Mouse (Mus musculus) heart, embryonic 16.5 days (tissue): ENCODE measurements around the gene Lrrc7. TPM values are rescaled to one million over a fixed set of nuclear protein-coding genes. Genes with fewer than 3 reads are reported as not detected.

Source experiments
- ATAC-seq: fragments of 200-750 bp; cut with Nextera tagmentation; replicated peaks from 2 replicates; pipeline ENCODE4 v1.8.0; 2017; ENCODE audit warnings: moderate number of reproducible peaks; ENCODE audit not compliant: insufficient read depth, low FRiP score; ENCODE audit errors: extremely low read depth
- H3K27ac ChIP-seq: fragments of 300-500 bp; sonication (generic); 2 replicates; pipeline ENCODE4 v1.5.1; 2014; ENCODE audit warnings: mild to moderate bottlenecking, low read length, control low read depth, moderate library complexity
- H3K27me3 ChIP-seq: fragments of 300-500 bp; sonication (generic); 2 replicates; pipeline ENCODE4 v1.6.1; 2014; ENCODE audit warnings: low read length, mixed read lengths; ENCODE audit not compliant: control insufficient read depth, insufficient read depth
- H3K36me3 ChIP-seq: fragments of 300-500 bp; sonication (generic); 2 replicates; pipeline ENCODE4 v1.6.1; 2014; ENCODE audit not compliant: control insufficient read depth, insufficient read depth
- H3K4me1 ChIP-seq: fragments of 300-500 bp; sonication (generic); 2 replicates; pipeline ENCODE4 v1.6.1; 2014; ENCODE audit warnings: low read length, mixed read lengths; ENCODE audit not compliant: control insufficient read depth, insufficient read depth
- H3K4me2 ChIP-seq: fragments of 300-500 bp; sonication (generic); 2 replicates; pipeline ENCODE4 v1.6.1; 2014; ENCODE audit warnings: low read depth, mild to moderate bottlenecking, control low read depth, low read length
- H3K4me3 ChIP-seq: fragments of 300-500 bp; sonication (generic); 2 replicates; pipeline ENCODE4 v1.5.1; 2014; ENCODE audit warnings: mild to moderate bottlenecking, control low read depth, low read length
- H3K9ac ChIP-seq: fragments of 300-500 bp; sonication (generic); 2 replicates; pipeline ENCODE4 v1.6.1; 2014; ENCODE audit warnings: low read length, control low read depth
- H3K9me3 ChIP-seq: fragments of 300-500 bp; sonication (generic); replicated peaks from 2 replicates; pipeline ENCODE4 v1.6.1; 2016; ENCODE audit warnings: low read length; ENCODE audit not compliant: control insufficient read depth
- WGBS: fragments of 180-500 bp; shearing (Covaris S2); extraction: QIAGEN DNeasy Blood & Tissue Kit; methylation state at CpG from one replicate; pipeline ENCODE4 v1.1.7; 2014; 5-methylcytosine and 5-hydroxymethylcytosine counted together
- polyA plus RNA-seq: library from polyadenylated mRNA; unstranded; fragments of >200 nt; fragmentation: Nextera tagmentation; extraction: Ambion mirVana; gene quantifications from 2 replicates; pipeline ENCODE4 v1.2.1, GENCODE M21; 2015

The Lrrc7 gene
- polyA plus RNA-seq, 1 experiment from 2014 or later = 0.11 TPM

- ATAC-seq = no peak
- 58% methylated on average over 2 of the region's 2 CpGs for WGBS
- no peak overlapping the region for H3K4me2 ChIP-seq
- H3K27me3 ChIP-seq = no peaks in the 10 kb centered on the region
- no peak overlapping the region for H3K9ac ChIP-seq
- H3K36me3 ChIP-seq = no peaks in the 10 kb centered on the region
- no peak overlapping the region for H3K27ac ChIP-seq
- no peaks in the 10 kb centered on the region for H3K4me1 ChIP-seq
- H3K4me3 ChIP-seq = no peak overlapping the region
- H3K9me3 ChIP-seq = no peaks in the 10 kb centered on the region
Measured at GRCm38 (mm10) chr3:158387413-158388075, 174.5 kb downstream of the Lrrc7 start.

- ATAC-seq = no peak
- Histone ChIP-seq H3K4me1 (no peaks in the 10 kb centered on the region), H3K9me3 (no peaks in the 10 kb centered on the region), H3K9ac (no peak overlapping the region), H3K27me3 (no peaks in the 10 kb centered on the region), H3K36me3 (no peaks in the 10 kb centered on the region), H3K27ac (no peak overlapping the region), H3K4me2 (no peak overlapping the region), H3K4me3 (no peak overlapping the region)
- WGBS = 30% methylated on average over 1 of the region's 1 CpGs
Measured at GRCm38 (mm10) chr3:158386848-158387247, 175.2 kb downstream of the Lrrc7 start.

GRCm38 (mm10) chr3:158375885-158376284 is 186.1 kb downstream of the Lrrc7 start:
- WGBS = 5% methylated on average over 1 of the region's 1 CpGs
- H3K4me3 ChIP-seq = no peak overlapping the region
- no peak overlapping the region for H3K9ac ChIP-seq
- no peaks in the 10 kb centered on the region for H3K9me3 ChIP-seq
- no peak for ATAC-seq
- H3K27me3 ChIP-seq = no peaks in the 10 kb centered on the region
- no peak overlapping the region for H3K27ac ChIP-seq
- H3K4me2 ChIP-seq = no peak overlapping the region
- no peaks in the 10 kb centered on the region for H3K4me1 ChIP-seq
- no peaks in the 10 kb centered on the region for H3K36me3 ChIP-seq

GRCm38 (mm10) chr3:158369169-158369568 is 192.9 kb downstream of the Lrrc7 start:
- no peak overlapping the region for H3K27ac ChIP-seq

GRCm38 (mm10) chr3:158365801-158366200 is 196.2 kb downstream of the Lrrc7 start:
- Histone ChIP-seq H3K4me2 (no peak overlapping the region), H3K4me3 (no peak overlapping the region), H3K9ac (no peak overlapping the region), H3K36me3 (no peaks in the 10 kb centered on the region), H3K27ac (no peak overlapping the region), H3K9me3 (no peaks in the 10 kb centered on the region), H3K4me1 (no peaks in the 10 kb centered on the region), H3K27me3 (no peaks in the 10 kb centered on the region)
- ATAC-seq = no peak
- 64% methylated on average over 3 of the region's 3 CpGs for WGBS

More at GRCm38 (mm10) chr3:158369169-158369568, 192.9 kb downstream of the Lrrc7 start:
- no peak for ATAC-seq
- WGBS = 73% methylated on average over 3 of the region's 3 CpGs
- H3K9me3 ChIP-seq = no peaks in the 10 kb centered on the region
- no peaks in the 10 kb centered on the region for H3K36me3 ChIP-seq
- no peaks in the 10 kb centered on the region for H3K4me1 ChIP-seq
- no peaks in the 10 kb centered on the region for H3K27me3 ChIP-seq
- H3K4me2 ChIP-seq = no peak overlapping the region
- no peak overlapping the region for H3K9ac ChIP-seq
- no peak overlapping the region for H3K4me3 ChIP-seq

GRCm38 (mm10) chr3:158362091-158362490 is 199.9 kb downstream of the Lrrc7 start:
- 87% methylated on average over 2 of the region's 2 CpGs for WGBS
- Histone ChIP-seq H3K9me3 (no peaks in the 10 kb centered on the region), H3K27me3 (no peaks in the 10 kb centered on the region), H3K36me3 (no peaks in the 10 kb centered on the region), H3K4me3 (no peak overlapping the region), H3K4me2 (no peak overlapping the region), H3K4me1 (no peaks in the 10 kb centered on the region), H3K27ac (no peak overlapping the region), H3K9ac (no peak overlapping the region)
- no peak for ATAC-seq

GRCm38 (mm10) chr3:158356706-158357105 is 205.3 kb downstream of the Lrrc7 start:
- no peaks in the 10 kb centered on the region for H3K4me1 ChIP-seq
- H3K27ac ChIP-seq = no peak overlapping the region
- H3K27me3 ChIP-seq = no peaks in the 10 kb centered on the region
- ATAC-seq = no peak
- H3K36me3 ChIP-seq = no peaks in the 10 kb centered on the region
- H3K9ac ChIP-seq = no peak overlapping the region
- WGBS = 79% methylated on average over 1 of the region's 1 CpGs
- H3K4me3 ChIP-seq = no peak overlapping the region
- no peaks in the 10 kb centered on the region for H3K9me3 ChIP-seq
- no peak overlapping the region for H3K4me2 ChIP-seq

- Histone ChIP-seq H3K4me1 (no peaks in the 10 kb centered on the region), H3K36me3 (no peaks in the 10 kb centered on the region)
- ATAC-seq = no peak
Measured at GRCm38 (mm10) chr3:158356194-158356593, 205.8 kb downstream of the Lrrc7 start.

GRCm38 (mm10) chr3:158340808-158341207 is 221.2 kb downstream of the Lrrc7 start:
- Histone ChIP-seq H3K9me3 (no peaks in the 10 kb centered on the region), H3K36me3 (no peaks in the 10 kb centered on the region), H3K27ac (no peak overlapping the region), H3K27me3 (no peaks in the 10 kb centered on the region), H3K4me3 (no peak overlapping the region), H3K4me2 (no peak overlapping the region), H3K4me1 (no peaks in the 10 kb centered on the region), H3K9ac (no peak overlapping the region)
- ATAC-seq = no peak

More at GRCm38 (mm10) chr3:158356194-158356593, 205.8 kb downstream of the Lrrc7 start:
- Histone ChIP-seq H3K9ac (no peak overlapping the region), H3K4me3 (no peak overlapping the region), H3K4me2 (no peak overlapping the region), H3K27me3 (no peaks in the 10 kb centered on the region), H3K9me3 (no peaks in the 10 kb centered on the region), H3K27ac (no peak overlapping the region)
- 78% methylated on average over 4 of the region's 4 CpGs for WGBS
